Mouse (Mus musculus) spleen, adult 2 months (tissue): ENCODE measurements at regions not wholly inside any gene's neighbourhood (a gene's known extent, or its start where the extent isn't known, plus 50 kb on each side); places are given as distances from the start of the nearest gene placed in this dataset.

Experiments used
- CTCF ChIP-seq: fragments of 200-500 bp; IDR thresholded peaks from 2 replicates; pipeline ENCODE4 v1.5.1; 2011; ENCODE audit warnings: mild to moderate bottlenecking, inconsistent platforms; ENCODE audit not compliant: insufficient read depth, insufficient read length, insufficient replicate concordance; ENCODE audit errors: extremely low read depth
- POLR2A ChIP-seq: fragments of 200-500 bp; IDR thresholded peaks from 2 replicates; pipeline ENCODE4 v1.6.1; 2011; ENCODE audit warnings: low read depth, low read length, inconsistent platforms

- TF ChIP-seq CTCF (no peak), POLR2A (no peak)
These were observed 574.1 kb upstream of the Slc39a10 start for GRCm38 (mm10) chr1:47466573-47467253.
